Mouse (Mus musculus): ENCODE measurements around the gene Itgb3.

Gene Itgb3

GRCm38 (mm10) chr11:104661531-104662205, 53.9 kb downstream of the Itgb3 start:
- no peak for DNase-seq (ENCODE audit: low spot score)

- DNase-seq (ENCODE audit: low spot score): no peak
Observed at GRCm38 (mm10) chr11:104662573-104662972, 54.8 kb downstream of the Itgb3 start.

- DNase-seq (ENCODE audit: low spot score): no peak
Observed at GRCm38 (mm10) chr11:104663241-104663877, 55.6 kb downstream of the Itgb3 start.

DNA sequence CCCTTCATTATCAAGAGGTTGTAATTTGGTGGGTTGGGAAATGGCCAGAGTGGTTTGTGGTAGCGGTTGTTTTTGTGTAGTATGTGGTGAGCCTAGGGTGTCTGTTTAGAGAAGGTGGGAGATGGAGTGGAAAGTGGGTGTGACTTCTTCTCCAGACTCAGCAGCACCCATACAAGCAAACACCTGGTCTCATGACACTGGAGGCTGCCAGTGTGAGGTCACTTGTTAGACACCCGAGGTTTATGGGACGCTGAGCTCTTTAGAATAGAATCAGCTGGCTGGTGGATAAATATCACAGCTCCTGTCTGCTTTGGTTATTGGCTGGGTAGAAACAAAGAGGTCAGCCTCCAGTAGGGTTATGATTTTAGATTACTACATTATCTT, 56.1 kb downstream of the Itgb3 start:
- DNase-seq (ENCODE audit: low spot score): no peak

GRCm38 (mm10) chr11:104664441-104664840, 56.6 kb downstream of the Itgb3 start:
- peak; percentile 23 for DNase-seq (ENCODE audit: low spot score)

GRCm38 (mm10) chr11:104667399-104667798, 59.6 kb downstream of the Itgb3 start:
- DNase-seq (ENCODE audit: low spot score): no peak

GRCm38 (mm10) chr11:104673412-104673811, 65.6 kb downstream of the Itgb3 start:
- DNase-seq (ENCODE audit: low spot score): no peak

- DNase-seq (ENCODE audit: low spot score): no peak
Observed at GRCm38 (mm10) chr11:104674768-104675167, 67.0 kb downstream of the Itgb3 start.

DNA sequence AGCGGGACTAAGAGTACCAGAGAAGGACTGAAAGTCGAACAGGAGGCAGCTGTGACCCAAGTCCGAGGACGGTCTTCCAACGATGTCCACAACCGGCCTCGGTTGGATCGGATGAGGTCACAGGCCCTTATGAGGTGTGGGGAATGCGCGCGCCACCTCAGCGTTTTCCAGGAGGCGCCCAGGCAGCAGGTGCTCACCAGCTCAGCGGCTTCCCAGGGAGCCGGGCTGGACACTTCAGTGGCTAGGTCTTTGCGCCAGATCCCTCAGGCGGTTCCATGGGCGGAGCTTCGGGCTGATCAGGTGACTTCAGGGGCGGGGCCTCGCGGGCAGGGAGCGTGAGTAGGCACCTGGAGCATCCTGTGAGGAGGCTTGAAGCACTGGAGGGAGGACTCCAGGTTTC, 77.7 kb downstream of the Itgb3 start, which contains the start of gene Gm11639:
Gm11639 (plus strand) TSS at position 160 of the 400 bp plus-strand sequence.
- DNase-seq (ENCODE audit: low spot score): peak; percentile 88

GRCm38 (mm10) chr11:104693235-104693634, 85.4 kb downstream of the Itgb3 start:
- no peak for DNase-seq (ENCODE audit: low spot score)

DNA sequence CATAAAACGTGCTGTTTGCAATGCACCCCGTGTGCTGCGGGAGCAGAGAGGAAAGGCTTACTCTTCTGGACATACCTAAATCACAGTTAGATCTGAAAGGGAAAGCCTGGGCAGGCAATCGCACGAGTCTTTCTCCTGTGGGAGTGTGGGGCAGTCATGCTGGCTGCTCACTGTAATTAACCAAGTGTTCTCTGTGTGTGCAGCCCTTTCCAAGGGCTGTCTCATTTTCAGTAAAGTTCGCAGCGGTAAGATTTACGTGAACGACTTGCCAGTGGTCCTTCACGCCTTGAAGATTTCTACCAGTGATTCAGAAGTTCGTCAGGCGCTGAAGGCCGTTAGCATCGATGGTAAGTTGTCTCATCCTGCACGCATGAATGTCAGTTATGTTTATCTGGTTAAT, 96.3 kb downstream of the Itgb3 start:
- DNase-seq (ENCODE audit: low spot score): no peak

GRCm38 (mm10) chr11:104707084-104707483, 99.3 kb downstream of the Itgb3 start:
- no peak for DNase-seq (ENCODE audit: low spot score)
